Mouse (Mus musculus): ENCODE results near the gene Rab25. TPM values are rescaled to one million over a fixed set of nuclear protein-coding genes. Genes with fewer than 3 reads are reported as not detected.
"Not testable (repeated sequence)": the region's sequence is repeated elsewhere in the genome, so short reads cannot be mapped to it uniquely, and the experiment has no call there.

Gene Rab25
- polyA plus RNA-seq, 1 experiment from 2014 or later: 9.3 TPM

GRCm38 (mm10) chr3:88578498-88579424, 30.7 kb upstream of the Rab25 start:
- WGBS: 49% methylated on average over 8 of the region's 8 CpGs
- Histone ChIP-seq H3K27me3 (no peaks in the 10 kb centered on the region), H3K9ac (no peak overlapping the region), H3K9me3 (no peaks in the 10 kb centered on the region), H3K27ac (no peak overlapping the region), H3K4me1 (peaks cover 17% of the 10 kb centered on the region), H3K4me2 (replicated peaks) (peak overlapping the region; percentile 77), H3K4me3 (peak overlapping the region; percentile 71), H3K36me3 (peaks cover 29% of the 10 kb centered on the region)
- ATAC-seq (ENCODE audit: low FRiP score, low read depth): peak; percentile 12; the same call in 1 of the 2 replicates

- not testable (repeated sequence) for H3K4me3 ChIP-seq; H3K27ac ChIP-seq; H3K9me3 ChIP-seq; H3K27me3 ChIP-seq; H3K9ac ChIP-seq; H3K4me2 ChIP-seq (replicated peaks); ATAC-seq (ENCODE audit: low FRiP score, low read depth)
- Histone ChIP-seq H3K36me3 (peaks cover 20% of the 10 kb centered on the region), H3K4me1 (peaks cover 17% of the 10 kb centered on the region)
- WGBS: 83% methylated on average over 5 of the region's 5 CpGs
Observed at GRCm38 (mm10) chr3:88577846-88578245, 29.7 kb upstream of the Rab25 start.

GRCm38 (mm10) chr3:88575540-88575939, 27.4 kb upstream of the Rab25 start, which contains the start of gene Ssr2:
TSS of gene Ssr2 (plus strand) at chr3:88575876.
- ATAC-seq (ENCODE audit: low FRiP score, low read depth): no peak
- no peak within 1 kb of the TSS for H3K9ac ChIP-seq
- peaks cover 10% of the 10 kb centered on the region for H3K4me1 ChIP-seq
- 85% methylated on average over 3 of the region's 3 CpGs for WGBS
- H3K27ac ChIP-seq: no peak within 1 kb of the TSS
- no peak within 1 kb of the TSS for H3K4me3 ChIP-seq
- H3K27me3 ChIP-seq: no peaks in the 10 kb centered on the region
- H3K4me2 ChIP-seq (replicated peaks): no peak within 1 kb of the TSS
- H3K36me3 ChIP-seq: peaks cover 3% of the 10 kb centered on the region
- H3K9me3 ChIP-seq: no peaks in the 10 kb centered on the region

- ATAC-seq (ENCODE audit: low FRiP score, low read depth): no peak
- H3K4me2 ChIP-seq (replicated peaks): no peak overlapping the region
- no peak overlapping the region for H3K27ac ChIP-seq
- no peak overlapping the region for H3K9ac ChIP-seq
- H3K27me3 ChIP-seq: no peaks in the 10 kb centered on the region
- no peak overlapping the region for H3K4me3 ChIP-seq
- H3K4me1 ChIP-seq: 0 out of 2 replicates have a peak, but pooled peaks cover under 1% of the 10 kb centered on the region
- 73% methylated on average over 2 of the region's 2 CpGs for whole genome bisulfite sequencing
- H3K9me3 ChIP-seq: no peaks in the 10 kb centered on the region
- peaks cover 20% of the 10 kb centered on the region for H3K36me3 ChIP-seq
Observed at GRCm38 (mm10) chr3:88573810-88574209, 25.7 kb upstream of the Rab25 start.

GRCm38 (mm10) chr3:88572835-88573234, 24.7 kb upstream of the Rab25 start:
- H3K9ac ChIP-seq: no peak overlapping the region
- WGBS: 66% methylated on average over 2 of the region's 2 CpGs
- no peak overlapping the region for H3K4me2 ChIP-seq (replicated peaks)
- H3K4me3 ChIP-seq: no peak overlapping the region
- no peaks in the 10 kb centered on the region for H3K27me3 ChIP-seq
- H3K36me3 ChIP-seq: peaks cover 30% of the 10 kb centered on the region
- no peaks in the 10 kb centered on the region for H3K4me1 ChIP-seq
- H3K9me3 ChIP-seq: no peaks in the 10 kb centered on the region
- no peak overlapping the region for H3K27ac ChIP-seq
- no peak for ATAC-seq (ENCODE audit: low FRiP score, low read depth)

- H3K27ac ChIP-seq: no peak overlapping the region
- WGBS: 81% methylated on average over 1 of the region's 1 CpGs
- peaks cover 39% of the 10 kb centered on the region for H3K36me3 ChIP-seq
- H3K4me2 ChIP-seq (replicated peaks): no peak overlapping the region
- H3K4me3 ChIP-seq: no peak overlapping the region
- H3K4me1 ChIP-seq: no peaks in the 10 kb centered on the region
- no peak for ATAC-seq (ENCODE audit: low FRiP score, low read depth)
- no peaks in the 10 kb centered on the region for H3K9me3 ChIP-seq
- no peak overlapping the region for H3K9ac ChIP-seq
- H3K27me3 ChIP-seq: no peaks in the 10 kb centered on the region
Observed at GRCm38 (mm10) chr3:88571856-88572255, 23.8 kb upstream of the Rab25 start.

GRCm38 (mm10) chr3:88570341-88570740, 22.2 kb upstream of the Rab25 start:
- no peak overlapping the region for H3K27ac ChIP-seq

GRCm38 (mm10) chr3:88569694-88570093, 21.6 kb upstream of the Rab25 start:
- WGBS: 94% methylated on average over 5 of the region's 5 CpGs
- Histone ChIP-seq H3K9ac (no peak overlapping the region), H3K9me3 (no peaks in the 10 kb centered on the region), H3K27me3 (no peaks in the 10 kb centered on the region), H3K27ac (no peak overlapping the region), H3K4me2 (replicated peaks) (no peak overlapping the region), H3K36me3 (peaks cover 61% of the 10 kb centered on the region), H3K4me3 (no peak overlapping the region), H3K4me1 (no peaks in the 10 kb centered on the region)
- no peak for ATAC-seq (ENCODE audit: low FRiP score, low read depth)

More at GRCm38 (mm10) chr3:88570341-88570740, 22.2 kb upstream of the Rab25 start:
- H3K9ac ChIP-seq: no peak overlapping the region
- no peaks in the 10 kb centered on the region for H3K9me3 ChIP-seq
- H3K4me1 ChIP-seq: no peaks in the 10 kb centered on the region
- no peak for ATAC-seq (ENCODE audit: low FRiP score, low read depth)
- H3K36me3 ChIP-seq: peaks cover 55% of the 10 kb centered on the region
- WGBS: 94% methylated on average over 10 of the region's 10 CpGs
- no peak overlapping the region for H3K4me3 ChIP-seq
- no peaks in the 10 kb centered on the region for H3K27me3 ChIP-seq
- H3K4me2 ChIP-seq (replicated peaks): no peak overlapping the region

- H3K36me3 ChIP-seq: peaks cover 67% of the 10 kb centered on the region
- no peak overlapping the region for H3K27ac ChIP-seq
- no peaks in the 10 kb centered on the region for H3K27me3 ChIP-seq
- no peak overlapping the region for H3K4me3 ChIP-seq
- H3K9me3 ChIP-seq: no peaks in the 10 kb centered on the region
- WGBS: 91% methylated on average over 2 of the region's 2 CpGs
- no peak overlapping the region for H3K9ac ChIP-seq
- no peaks in the 10 kb centered on the region for H3K4me1 ChIP-seq
- no peak for ATAC-seq (ENCODE audit: low FRiP score, low read depth)
- H3K4me2 ChIP-seq (replicated peaks): no peak overlapping the region
Observed at GRCm38 (mm10) chr3:88569093-88569492, 21.0 kb upstream of the Rab25 start.

- no peak overlapping the region for H3K9ac ChIP-seq
- no peak for ATAC-seq (ENCODE audit: low FRiP score, low read depth)
- no peak overlapping the region for H3K4me3 ChIP-seq
- H3K4me1 ChIP-seq: no peaks in the 10 kb centered on the region
- H3K36me3 ChIP-seq: peaks cover 72% of the 10 kb centered on the region
- 96% methylated on average over 2 of the region's 2 CpGs for WGBS
- no peak overlapping the region for H3K4me2 ChIP-seq (replicated peaks)
- no peaks in the 10 kb centered on the region for H3K27me3 ChIP-seq
- H3K27ac ChIP-seq: no peak overlapping the region
- no peaks in the 10 kb centered on the region for H3K9me3 ChIP-seq
Observed at GRCm38 (mm10) chr3:88568615-88569014, 20.5 kb upstream of the Rab25 start.

- H3K4me3 ChIP-seq: no peak overlapping the region
- H3K9ac ChIP-seq: no peak overlapping the region
- no peak overlapping the region for H3K4me2 ChIP-seq (replicated peaks)
- H3K27ac ChIP-seq: no peak overlapping the region
- no peaks in the 10 kb centered on the region for H3K27me3 ChIP-seq
- no peaks in the 10 kb centered on the region for H3K4me1 ChIP-seq
- WGBS: 96% methylated on average over 6 of the region's 6 CpGs
- H3K9me3 ChIP-seq: no peaks in the 10 kb centered on the region
- H3K36me3 ChIP-seq: peaks cover 79% of the 10 kb centered on the region
- no peak for ATAC-seq (ENCODE audit: low FRiP score, low read depth)
Observed at GRCm38 (mm10) chr3:88567892-88568291, 19.8 kb upstream of the Rab25 start.

- Histone ChIP-seq H3K4me3 (no peak overlapping the region), H3K9ac (no peak overlapping the region), H3K27ac (no peak overlapping the region), H3K27me3 (no peaks in the 10 kb centered on the region), H3K36me3 (peaks cover 92% of the 10 kb centered on the region), H3K9me3 (no peaks in the 10 kb centered on the region), H3K4me2 (replicated peaks) (no peak overlapping the region), H3K4me1 (no peaks in the 10 kb centered on the region)
- WGBS: 95% methylated on average over 4 of the region's 4 CpGs
- ATAC-seq (ENCODE audit: low FRiP score, low read depth): no peak
Observed at GRCm38 (mm10) chr3:88566536-88567061, 18.5 kb upstream of the Rab25 start.

Measured in limb, embryonic 13.5 days (tissue).